Mouse (Mus musculus): ENCODE measurements around the gene Brca1. TPM values are rescaled to one million over a fixed set of nuclear protein-coding genes. Genes with fewer than 3 reads are reported as not detected.
"Not testable (repeated sequence)": the region's sequence is repeated elsewhere in the genome, so short reads cannot be mapped to it uniquely, and the experiment has no call there.

Brca1 gene
- total RNA-seq, 1 experiment: 63.5 TPM

GRCm38 (mm10) chr11:101452093-101452774, 99.5 kb downstream of the Brca1 start:
- no peak overlapping the region; the same call in 1 of the 2 replicates for H3K9ac ChIP-seq (ENCODE audit: insufficient read depth, low read depth, low read length, poor library complexity, severe bottlenecking)
- in situ Hi-C loops (cut with MboI; ENCODE audit: low sequenced_read_pairs in 2 of 2, unreplicated experiment in 2 of 2): no loop called here
- no peak overlapping the region for H3K4me3 ChIP-seq (ENCODE audit: insufficient read depth in 1 of 2, low read depth in 1 of 2, low read length in 2 of 2, poor library complexity in 1 of 2, severe bottlenecking in 1 of 2)
- DNase-seq (ENCODE audit: low read depth, low spot score): no peak
- TF ChIP-seq ZNF384 (IDR thresholded peaks at IDR 0.05; ENCODE audit: low read depth, low read length) (no peak), ZC3H11A (IDR thresholded peaks at IDR 0.05; ENCODE audit: borderline replicate concordance, low read depth, low read length) (no peak), HCFC1 (IDR thresholded peaks at IDR 0.05; ENCODE audit: borderline replicate concordance, insufficient read depth, low read length) (no peak), MAFK (IDR thresholded peaks at IDR 0.05; ENCODE audit: insufficient read depth, low read depth, low read length) (no peak), CHD2 (IDR thresholded peaks at IDR 0.05; ENCODE audit: low read depth, low read length) (no peak)
- peak overlapping the region; percentile 15; the same call in 1 of the 2 replicates for H3K27ac ChIP-seq (ENCODE audit: insufficient read depth, low read depth, low read length, poor library complexity, severe bottlenecking)
- peaks cover 6 to 8% of the 10 kb centered on the region in 2 experiments; a peak in 3 of 4 replicates for H3K4me1 ChIP-seq (ENCODE audit: control insufficient read depth in 2 of 2, insufficient read depth in 2 of 2, low read length in 2 of 2, poor library complexity in 1 of 2)
- H3K9me3 ChIP-seq (ENCODE audit: control insufficient read depth, insufficient read depth, low read depth, low read length): no peaks in the 10 kb centered on the region
- no peaks in the 10 kb centered on the region for H3K36me3 ChIP-seq (ENCODE audit: control insufficient read depth, insufficient read depth, low read length, poor library complexity, severe bottlenecking)

- Histone ChIP-seq H3K9me3 (ENCODE audit: control insufficient read depth, insufficient read depth, low read depth, low read length) (no peaks in the 10 kb centered on the region), H3K4me3 (ENCODE audit: insufficient read depth in 1 of 2, low read depth in 1 of 2, low read length in 2 of 2, poor library complexity in 1 of 2, severe bottlenecking in 1 of 2) (no peak overlapping the region), H3K36me3 (ENCODE audit: control insufficient read depth, insufficient read depth, low read length, poor library complexity, severe bottlenecking) (no peaks in the 10 kb centered on the region), H3K27ac (ENCODE audit: insufficient read depth, low read depth, low read length, poor library complexity, severe bottlenecking) (no peak overlapping the region), H3K4me1 (ENCODE audit: control insufficient read depth in 2 of 2, insufficient read depth in 2 of 2, low read length in 2 of 2, poor library complexity in 1 of 2) (peaks cover 6 to 8% of the 10 kb centered on the region in 2 experiments; a peak in 3 of 4 replicates), H3K9ac (ENCODE audit: insufficient read depth, low read depth, low read length, poor library complexity, severe bottlenecking) (no peak overlapping the region; the same call in 1 of the 2 replicates)
- in situ Hi-C loops (cut with MboI; ENCODE audit: low sequenced_read_pairs in 2 of 2, unreplicated experiment in 2 of 2): no loop called here
- DNase-seq (ENCODE audit: low read depth, low spot score): no peak
- TF ChIP-seq MAFK (IDR thresholded peaks at IDR 0.05; ENCODE audit: insufficient read depth, low read depth, low read length) (0 out of 2 replicates have a peak, but pooled peaks have one; percentile 45), HCFC1 (IDR thresholded peaks at IDR 0.05; ENCODE audit: borderline replicate concordance, insufficient read depth, low read length) (no peak)
Observed at GRCm38 (mm10) chr11:101451536-101451935, 100.2 kb downstream of the Brca1 start.

GRCm38 (mm10) chr11:101450394-101450793, 101.4 kb downstream of the Brca1 start:
- Histone ChIP-seq H3K9ac (ENCODE audit: insufficient read depth, low read depth, low read length, poor library complexity, severe bottlenecking) (no peak overlapping the region), H3K9me3 (ENCODE audit: control insufficient read depth, insufficient read depth, low read depth, low read length) (no peaks in the 10 kb centered on the region), H3K4me1 (ENCODE audit: control insufficient read depth in 2 of 2, insufficient read depth in 2 of 2, low read length in 2 of 2, poor library complexity in 1 of 2) (peaks cover 6 to 8% of the 10 kb centered on the region in 2 experiments; a peak in 3 of 4 replicates), H3K36me3 (ENCODE audit: control insufficient read depth, insufficient read depth, low read length, poor library complexity, severe bottlenecking) (peaks cover 2% of the 10 kb centered on the region; the same call in 1 of the 2 replicates), H3K4me3 (ENCODE audit: insufficient read depth in 1 of 2, low read depth in 1 of 2, low read length in 2 of 2, poor library complexity in 1 of 2, severe bottlenecking in 1 of 2) (no peak overlapping the region), H3K27ac (ENCODE audit: insufficient read depth, low read depth, low read length, poor library complexity, severe bottlenecking) (no peak overlapping the region)
- no peak for DNase-seq (ENCODE audit: low read depth, low spot score)
- in situ Hi-C loops (cut with MboI; ENCODE audit: low sequenced_read_pairs in 2 of 2, unreplicated experiment in 2 of 2): no loop called here
- TF ChIP-seq HCFC1 (IDR thresholded peaks at IDR 0.05; ENCODE audit: borderline replicate concordance, insufficient read depth, low read length): no peak
- TF ChIP-seq ZC3H11A (IDR thresholded peaks at IDR 0.05; ENCODE audit: borderline replicate concordance, low read depth, low read length): peak; percentile 26; the same call in 1 of the 2 replicates

GRCm38 (mm10) chr11:101449596-101449995, 102.2 kb downstream of the Brca1 start:
- DNase-seq (ENCODE audit: low read depth, low spot score); in situ Hi-C loops (cut with MboI; ENCODE audit: low sequenced_read_pairs in 2 of 2, unreplicated experiment in 2 of 2); H3K9me3 ChIP-seq (ENCODE audit: control insufficient read depth, insufficient read depth, low read depth, low read length); H3K9ac ChIP-seq (ENCODE audit: insufficient read depth, low read depth, low read length, poor library complexity, severe bottlenecking); H3K4me3 ChIP-seq (ENCODE audit: insufficient read depth in 1 of 2, low read depth in 1 of 2, low read length in 2 of 2, poor library complexity in 1 of 2, severe bottlenecking in 1 of 2); H3K36me3 ChIP-seq (ENCODE audit: control insufficient read depth, insufficient read depth, low read length, poor library complexity, severe bottlenecking); H3K27ac ChIP-seq (ENCODE audit: insufficient read depth, low read depth, low read length, poor library complexity, severe bottlenecking); H3K4me1 ChIP-seq (ENCODE audit: control insufficient read depth in 2 of 2, insufficient read depth in 2 of 2, low read length in 2 of 2, poor library complexity in 1 of 2): not testable (repeated sequence)

GRCm38 (mm10) chr11:101448899-101449298, 102.9 kb downstream of the Brca1 start:
- Histone ChIP-seq H3K4me3 (ENCODE audit: insufficient read depth in 1 of 2, low read depth in 1 of 2, low read length in 2 of 2, poor library complexity in 1 of 2, severe bottlenecking in 1 of 2) (no peak overlapping the region), H3K36me3 (ENCODE audit: control insufficient read depth, insufficient read depth, low read length, poor library complexity, severe bottlenecking) (peaks cover 15% of the 10 kb centered on the region), H3K4me1 (ENCODE audit: control insufficient read depth in 2 of 2, insufficient read depth in 2 of 2, low read length in 2 of 2, poor library complexity in 1 of 2) (peaks cover 6 to 13% of the 10 kb centered on the region in 2 experiments; a peak in 3 of 4 replicates), H3K9me3 (ENCODE audit: control insufficient read depth, insufficient read depth, low read depth, low read length) (no peaks in the 10 kb centered on the region), H3K27ac (ENCODE audit: insufficient read depth, low read depth, low read length, poor library complexity, severe bottlenecking) (no peak overlapping the region), H3K9ac (ENCODE audit: insufficient read depth, low read depth, low read length, poor library complexity, severe bottlenecking) (no peak overlapping the region; the same call in 1 of the 2 replicates)
- in situ Hi-C loops (cut with MboI; ENCODE audit: low sequenced_read_pairs in 2 of 2, unreplicated experiment in 2 of 2): no loop called here
- no peak for TF ChIP-seq MAFK (IDR thresholded peaks at IDR 0.05; ENCODE audit: insufficient read depth, low read depth, low read length)
- TF ChIP-seq ZNF384 (IDR thresholded peaks at IDR 0.05; ENCODE audit: low read depth, low read length): no peak
- TF ChIP-seq HCFC1 (IDR thresholded peaks at IDR 0.05; ENCODE audit: borderline replicate concordance, insufficient read depth, low read length): no peak
- TF ChIP-seq CHD2 (IDR thresholded peaks at IDR 0.05; ENCODE audit: low read depth, low read length): no peak
- no peak for TF ChIP-seq ZC3H11A (IDR thresholded peaks at IDR 0.05; ENCODE audit: borderline replicate concordance, low read depth, low read length)
- DNase-seq (ENCODE audit: low read depth, low spot score): no peak

All from ES-E14 (cell line).